Mouse (Mus musculus) adrenal gland, postnatal 10 days (tissue): ENCODE results near the gene Slc2a13. TPM values are rescaled to one million over a fixed set of nuclear protein-coding genes. Genes with fewer than 3 reads are reported as not detected.

ENCODE experiments used
- DNase-seq: peaks from one replicate; pipeline ENCODE4 v3.0.0; 2021; ENCODE audit warnings: mixed read lengths
- total RNA-seq, 2 experiments: library from RNA; stranded (reverse); gene quantifications; 2 replicates each; pipeline ENCODE4 v1.2.3; 2021

Slc2a13 gene
- total RNA-seq, 2 experiments from 2014 or later = 4.5 to 5.3 TPM

DNA sequence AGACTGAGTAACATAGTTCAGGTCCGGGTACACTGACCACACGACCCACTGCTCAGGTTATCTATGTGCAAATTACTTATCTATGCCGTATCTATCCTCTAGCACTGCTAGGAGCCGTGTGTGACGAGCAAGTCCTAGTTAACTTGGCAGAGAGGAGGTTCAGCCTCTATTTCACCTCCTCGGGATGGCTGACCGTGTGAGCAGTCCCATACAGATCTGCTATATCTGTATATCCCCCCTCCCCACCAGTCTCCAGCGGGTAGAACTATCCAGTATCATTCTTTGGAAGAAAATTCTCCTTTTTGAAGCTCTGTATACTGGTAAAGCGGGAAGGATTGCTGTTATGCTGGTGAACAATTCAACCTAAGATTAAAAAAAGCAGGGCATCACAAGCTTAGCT is 70.8 kb downstream of the Slc2a13 start:
- DNase-seq = no peak

DNA sequence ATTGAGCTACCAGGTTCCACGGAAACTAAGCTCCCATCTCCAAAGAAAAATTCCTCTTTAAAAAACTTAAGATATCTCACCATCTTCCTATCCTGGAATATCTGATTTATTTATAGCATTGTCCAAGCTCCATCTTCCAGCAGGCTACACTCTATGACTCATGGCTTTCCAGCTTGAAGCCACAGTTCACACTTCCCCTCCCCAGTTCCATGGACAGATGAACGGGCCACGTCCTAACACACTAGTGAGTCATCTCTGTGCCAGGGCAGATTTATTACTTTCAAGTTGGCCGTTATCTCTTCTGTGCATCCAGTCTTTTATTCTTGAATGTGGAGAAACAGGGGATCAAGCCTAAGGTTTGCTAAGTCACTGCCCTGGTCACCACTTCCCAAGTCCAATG is 78.0 kb downstream of the Slc2a13 start:
- DNase-seq = peak; percentile 48

DNA sequence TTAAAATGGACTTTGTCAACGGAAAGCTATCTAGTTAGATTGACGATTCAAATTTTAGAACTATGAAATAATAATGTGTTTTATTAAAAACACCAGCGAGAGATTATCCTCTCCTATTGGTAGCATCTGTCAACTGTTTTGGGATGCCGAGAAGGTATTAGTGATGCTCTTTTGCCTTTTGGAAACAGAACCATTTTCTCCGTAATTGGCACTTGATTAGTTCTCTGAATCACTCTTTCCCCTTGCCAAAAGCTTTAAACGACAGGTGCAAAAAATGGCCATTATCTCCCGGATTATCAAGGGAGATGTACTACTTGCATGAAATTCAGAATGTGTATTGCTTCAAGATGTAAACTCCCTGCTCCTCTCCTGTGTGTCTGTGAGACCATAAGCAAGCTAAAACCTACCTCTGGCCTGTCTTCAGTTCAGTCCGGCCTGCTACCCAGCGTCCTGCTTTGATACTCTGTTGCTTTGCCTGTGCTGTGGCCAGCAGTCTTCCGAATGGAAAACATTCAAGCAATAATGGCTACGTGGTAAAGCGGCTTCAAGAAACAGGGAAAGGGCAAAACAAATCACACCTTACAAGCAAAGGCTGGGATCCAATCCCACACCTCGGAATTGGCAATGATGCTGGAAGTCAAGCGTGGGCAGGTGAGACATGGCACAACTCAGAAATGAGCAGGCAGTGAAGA is 93.0 kb downstream of the Slc2a13 start:
- DNase-seq = no peak

DNA sequence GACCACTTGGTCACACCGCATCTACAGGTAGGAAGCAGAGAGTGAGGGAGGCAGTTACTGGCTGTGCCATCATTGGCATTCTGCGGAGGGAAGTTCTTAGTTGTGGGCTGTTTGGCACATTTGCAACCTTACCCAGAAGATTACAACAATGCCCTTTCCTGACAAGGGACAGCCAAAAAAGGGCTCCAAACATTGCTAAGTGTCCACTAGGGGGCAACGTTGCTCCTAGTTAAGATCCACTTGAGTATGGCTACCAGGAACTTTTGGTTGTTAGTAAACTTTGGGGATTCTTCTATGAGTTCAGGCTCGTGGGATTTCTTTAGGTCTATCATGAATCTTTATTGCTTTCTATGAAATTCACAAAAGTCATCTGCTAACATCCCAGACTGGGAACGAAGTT is 95.3 kb downstream of the Slc2a13 start:
- DNase-seq = peak; percentile 75

DNA sequence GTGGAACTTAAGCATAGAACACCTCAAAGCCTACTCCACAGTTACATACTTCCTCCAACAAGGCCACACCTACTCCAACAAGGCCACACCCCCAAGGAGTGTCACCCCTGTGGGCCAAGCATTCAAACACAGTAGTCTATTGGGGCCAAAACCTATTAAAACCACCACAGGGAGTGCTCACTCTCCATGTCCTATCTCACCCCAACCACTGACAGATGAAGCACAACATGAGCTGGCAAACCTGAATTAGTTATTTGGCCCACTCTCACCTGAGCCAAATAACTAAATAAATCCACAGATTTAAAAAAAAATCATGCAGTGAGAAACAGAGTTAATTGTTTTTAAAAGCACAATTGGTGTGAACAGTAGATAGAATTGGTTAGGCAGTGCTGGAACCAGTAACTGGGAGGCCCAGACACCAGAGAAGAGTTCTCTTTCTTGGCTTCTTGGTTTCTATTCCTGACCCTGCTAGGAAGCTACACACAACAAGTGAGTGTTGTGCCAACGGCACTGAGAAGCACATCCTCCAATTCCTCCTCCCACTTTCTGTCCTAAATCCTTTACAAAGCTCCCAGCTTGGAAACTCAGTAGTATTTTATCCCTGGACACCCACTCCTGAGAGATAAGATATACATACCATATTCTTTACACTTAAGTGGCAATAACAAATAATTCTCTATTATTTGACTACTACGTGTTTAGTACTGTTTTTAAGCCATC is 99.2 kb downstream of the Slc2a13 start:
- no peak for DNase-seq

DNA sequence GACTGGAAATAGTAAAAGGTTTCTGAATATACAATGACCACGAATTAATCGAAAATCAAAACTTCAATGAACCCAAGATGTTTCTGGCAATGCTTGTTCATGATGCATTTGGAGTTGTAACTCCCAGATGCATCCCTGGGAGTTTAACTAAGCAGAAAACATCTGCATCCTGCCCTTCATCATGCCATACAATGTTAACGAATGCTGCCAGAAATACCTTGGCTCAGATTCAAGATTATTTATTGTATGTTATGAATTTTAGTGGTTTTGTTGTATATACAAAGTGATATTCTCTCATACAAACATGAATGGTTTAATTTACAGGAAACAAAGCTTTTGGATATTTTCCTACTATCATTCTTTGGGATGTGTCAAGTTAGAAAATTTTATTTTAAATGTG is 107.7 kb downstream of the Slc2a13 start:
- DNase-seq = no peak

DNA sequence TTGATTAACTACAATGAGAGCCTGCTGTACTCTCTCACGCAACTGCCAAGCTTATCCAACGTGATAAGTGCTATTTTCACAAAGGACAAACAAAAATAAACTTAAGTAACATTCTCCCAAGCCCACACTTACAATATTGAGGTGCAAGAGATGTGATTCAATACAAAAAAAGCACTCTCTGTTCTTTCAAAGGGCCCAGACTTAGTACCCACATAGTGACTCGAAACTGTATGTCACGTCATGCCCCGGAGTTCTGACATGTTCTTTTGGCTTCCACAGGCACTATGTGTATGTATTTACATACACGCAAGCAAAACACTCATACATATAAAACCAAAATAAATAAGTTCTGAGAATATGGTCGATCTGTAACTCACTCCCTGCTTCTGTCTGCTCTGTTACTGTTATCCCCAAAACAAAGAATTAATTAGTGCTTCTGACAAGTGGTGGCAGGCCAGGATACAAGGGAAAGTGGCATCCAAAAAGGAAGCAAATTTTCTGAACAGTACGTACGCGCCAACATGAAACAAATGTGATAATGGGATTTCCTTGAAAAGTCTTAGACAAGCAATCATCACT is 109.1 kb downstream of the Slc2a13 start:
- no peak for DNase-seq

DNA sequence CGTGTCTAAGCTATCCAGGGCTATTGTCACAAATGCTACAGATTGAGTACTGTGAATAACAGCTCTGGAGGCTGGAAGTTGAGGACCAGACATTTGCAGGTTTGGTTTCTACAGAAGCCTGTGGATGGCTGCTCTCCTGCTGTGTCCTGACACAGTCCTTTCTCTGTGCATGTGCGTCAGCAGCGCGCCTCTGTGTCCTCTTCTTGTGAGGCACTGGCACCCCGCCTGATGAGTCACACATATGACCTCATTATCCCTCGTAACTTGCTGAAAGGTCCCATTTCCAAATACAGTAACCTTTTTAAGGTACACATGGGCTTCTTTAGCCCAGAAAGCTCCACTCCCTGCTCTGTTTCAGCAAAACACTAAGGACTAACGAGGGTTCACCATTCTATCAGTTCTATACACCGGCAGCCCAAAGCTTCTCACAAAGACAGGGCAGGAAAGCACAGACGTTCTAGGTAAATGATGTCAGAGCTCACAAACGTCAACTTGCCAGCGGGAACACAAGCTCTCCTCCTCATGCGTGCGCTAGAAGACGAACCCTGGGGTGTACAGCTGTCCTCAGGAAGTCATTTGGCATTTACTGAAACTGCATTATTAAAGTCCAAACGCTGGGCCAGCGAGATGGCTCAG is 109.9 kb downstream of the Slc2a13 start:
- DNase-seq = peak; percentile 69

DNA sequence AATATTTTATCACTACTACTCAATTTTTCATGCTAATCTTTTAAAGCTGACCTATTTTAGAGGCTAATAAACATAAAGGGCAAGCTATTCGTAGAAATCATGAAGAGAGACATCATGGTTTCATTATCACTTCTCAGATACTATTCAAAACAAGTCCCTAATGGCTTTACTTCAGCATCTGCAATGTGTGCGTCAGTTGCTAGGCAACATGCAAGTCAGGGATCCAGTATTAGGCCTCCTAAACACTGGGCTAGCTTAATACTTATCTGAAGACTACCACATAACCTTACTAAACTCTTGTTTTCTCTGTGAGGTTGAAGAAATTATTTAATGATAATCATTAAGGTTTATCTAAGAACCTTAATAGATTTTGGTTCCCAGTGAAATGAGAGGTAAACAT is 111.1 kb downstream of the Slc2a13 start:
- no peak for DNase-seq

DNA sequence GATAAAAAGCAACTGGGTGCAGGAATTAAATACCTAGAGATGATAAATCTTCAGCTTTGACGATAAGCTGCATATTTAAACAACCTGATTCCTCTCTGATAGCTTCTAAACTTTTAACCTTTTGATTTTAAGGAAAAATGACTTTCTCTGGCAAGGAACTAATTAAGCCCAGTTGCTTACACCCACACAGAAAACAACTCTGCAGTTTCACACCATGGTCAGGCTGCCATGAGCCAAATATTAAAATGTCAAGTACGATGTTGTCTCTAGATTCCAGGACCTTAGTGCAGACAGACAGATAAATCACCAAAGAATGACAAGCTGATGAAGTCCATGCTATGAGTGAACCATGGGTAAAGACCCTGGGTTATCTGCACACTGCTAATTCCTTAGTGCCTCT is 115.9 kb downstream of the Slc2a13 start:
- DNase-seq = no peak

DNA sequence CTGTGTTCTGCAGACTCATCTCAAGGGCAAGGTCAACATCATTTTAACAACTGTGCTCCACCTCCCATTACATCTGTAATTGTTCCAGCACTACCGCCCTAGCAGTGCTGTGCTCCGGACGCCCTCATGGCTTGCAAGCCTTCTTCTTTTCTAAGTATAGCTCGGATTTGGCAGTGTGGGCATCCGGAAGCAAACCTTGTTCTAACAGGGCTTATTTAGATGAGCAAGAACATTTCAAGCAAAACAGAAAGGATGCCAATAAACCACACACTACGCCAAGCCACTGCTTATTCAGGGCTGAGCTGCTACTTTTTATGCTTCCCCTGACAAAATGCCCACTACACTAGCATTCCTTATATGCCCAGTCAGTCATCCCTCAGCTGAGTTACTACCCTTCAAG is 127.7 kb downstream of the Slc2a13 start:
- DNase-seq = no peak

DNA sequence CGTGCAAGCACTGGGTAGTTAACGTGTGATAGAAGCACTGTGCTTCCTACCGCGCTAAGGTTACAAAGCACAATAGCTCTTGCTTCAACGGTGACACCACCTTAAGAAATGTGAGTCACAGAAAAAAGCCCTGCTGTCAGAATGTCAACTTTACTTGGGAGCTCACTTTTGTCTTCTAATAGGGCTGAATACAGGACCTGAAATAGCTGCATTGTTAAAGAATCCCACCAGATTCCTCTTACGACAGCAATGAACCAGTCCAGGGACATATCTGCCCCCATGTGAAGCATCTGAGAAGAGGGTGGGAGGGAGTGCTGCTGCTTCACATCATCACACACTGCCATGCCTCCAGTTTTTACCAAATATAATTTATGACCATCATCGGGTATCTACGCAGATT is 129.6 kb downstream of the Slc2a13 start:
- DNase-seq = no peak

DNA sequence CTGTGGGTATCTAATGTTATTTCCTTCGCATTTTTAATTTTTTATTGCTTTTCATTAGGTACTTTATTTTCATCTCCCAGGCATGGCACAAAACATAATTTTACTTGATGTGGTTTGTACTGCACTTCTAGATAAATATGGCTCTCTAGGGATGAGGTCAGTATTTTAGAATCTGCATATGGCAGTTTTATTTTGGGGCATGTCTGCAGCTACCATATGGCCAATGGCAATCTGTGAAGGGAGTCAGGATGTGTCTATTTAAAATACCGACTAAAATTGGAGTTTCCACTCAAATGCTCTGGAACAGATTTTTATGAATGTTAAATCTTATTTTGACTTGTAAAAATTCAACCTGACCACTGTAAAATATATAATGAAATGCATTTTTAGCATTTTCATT is 133.2 kb downstream of the Slc2a13 start:
- no peak for DNase-seq

DNA sequence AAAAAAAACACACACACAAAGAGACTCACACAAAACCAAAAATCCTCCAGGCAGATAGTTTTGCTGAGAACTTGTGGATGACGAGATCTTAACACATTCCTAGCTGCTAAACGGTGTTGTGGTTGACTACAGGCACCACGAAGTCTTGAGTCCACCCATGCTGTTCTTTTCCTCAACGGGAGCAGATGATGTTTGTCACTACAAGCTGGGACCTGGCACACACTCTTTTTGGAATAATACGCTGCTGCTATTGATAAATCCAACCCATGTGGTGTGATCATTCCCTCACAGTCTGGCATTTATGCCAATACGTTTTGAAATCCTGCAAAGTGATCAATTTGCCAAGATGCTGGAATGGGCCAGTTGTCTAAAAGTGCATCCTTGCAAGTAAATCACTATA is 147.6 kb downstream of the Slc2a13 start:
- DNase-seq = no peak

DNA sequence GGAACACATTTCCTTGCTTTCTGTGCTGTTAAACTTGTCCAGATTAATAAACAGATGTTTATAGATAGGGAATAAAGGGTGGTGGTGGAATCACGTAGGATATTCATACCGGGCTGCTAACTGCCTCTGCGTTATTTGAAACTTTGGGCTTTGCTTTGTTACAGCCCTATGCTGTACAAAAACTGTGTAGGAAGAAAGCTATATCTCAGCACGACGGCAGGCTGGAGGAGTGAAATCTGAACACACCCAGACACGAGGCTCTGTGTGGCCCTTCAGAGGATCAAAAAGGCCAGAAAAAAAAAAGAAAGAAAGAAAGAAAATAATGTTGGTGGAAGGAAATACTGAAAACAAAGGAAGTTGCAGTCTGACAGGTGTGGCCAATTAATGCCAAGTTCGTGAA is 166.1 kb downstream of the Slc2a13 start:
- no peak for DNase-seq

DNA sequence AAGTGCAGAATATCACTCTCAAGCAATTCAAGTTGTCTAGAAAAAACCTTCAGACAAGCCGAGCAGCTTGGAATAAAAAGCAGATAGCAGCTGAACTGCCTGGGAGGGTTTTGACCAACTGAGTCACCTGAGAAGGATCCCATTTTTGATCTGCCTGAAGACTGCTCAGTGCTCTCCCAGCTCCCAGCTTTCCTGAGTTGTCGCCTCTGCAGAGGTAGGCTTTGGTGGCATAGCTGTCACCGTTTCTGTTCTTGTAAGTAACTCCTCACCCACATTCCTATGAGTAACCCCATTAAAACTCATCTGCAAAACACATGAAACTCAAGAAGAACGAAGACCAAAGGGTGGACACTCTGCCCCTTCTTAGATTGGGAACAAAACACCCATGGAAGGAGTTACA is 177.9 kb downstream of the Slc2a13 start:
- no peak for DNase-seq

DNA sequence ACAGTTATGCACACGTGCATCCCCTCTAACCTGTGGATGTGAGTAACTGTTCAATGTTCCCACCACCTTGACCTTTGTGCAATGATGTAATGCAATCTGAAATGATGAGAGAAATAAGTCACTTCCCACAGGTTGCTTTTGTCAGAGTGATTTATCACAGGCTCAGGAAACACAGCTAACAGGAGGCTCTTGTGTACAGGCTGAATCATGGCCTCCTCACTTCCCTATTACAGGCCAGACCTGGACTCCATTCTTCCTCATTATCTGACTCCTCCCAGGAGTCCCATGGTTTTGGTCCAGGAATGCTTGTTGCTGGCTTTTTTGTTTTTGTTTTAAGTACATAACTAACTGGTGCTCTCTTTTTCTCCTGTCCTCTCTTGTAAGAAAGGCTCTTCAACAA is 189.4 kb downstream of the Slc2a13 start:
- no peak for DNase-seq

DNA sequence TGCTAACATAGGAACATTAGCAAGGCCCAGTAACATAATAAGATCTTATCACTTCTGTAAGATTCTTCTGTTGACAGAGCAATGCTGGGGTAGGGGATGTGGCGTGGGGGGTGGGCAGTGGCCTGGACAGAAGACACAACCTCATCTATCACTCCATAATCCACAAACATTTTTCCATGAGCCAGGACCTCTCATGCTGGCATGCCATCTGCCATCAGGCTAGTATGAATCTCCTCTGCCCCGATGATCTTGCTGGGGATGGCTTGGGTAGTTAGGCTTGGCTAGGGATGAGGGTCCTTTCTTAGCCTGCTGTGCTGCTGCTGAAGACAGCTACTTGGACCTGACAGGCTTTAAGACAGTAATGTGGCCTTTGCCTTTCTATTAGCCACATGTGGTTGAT is 190.5 kb downstream of the Slc2a13 start:
- no peak for DNase-seq

DNA sequence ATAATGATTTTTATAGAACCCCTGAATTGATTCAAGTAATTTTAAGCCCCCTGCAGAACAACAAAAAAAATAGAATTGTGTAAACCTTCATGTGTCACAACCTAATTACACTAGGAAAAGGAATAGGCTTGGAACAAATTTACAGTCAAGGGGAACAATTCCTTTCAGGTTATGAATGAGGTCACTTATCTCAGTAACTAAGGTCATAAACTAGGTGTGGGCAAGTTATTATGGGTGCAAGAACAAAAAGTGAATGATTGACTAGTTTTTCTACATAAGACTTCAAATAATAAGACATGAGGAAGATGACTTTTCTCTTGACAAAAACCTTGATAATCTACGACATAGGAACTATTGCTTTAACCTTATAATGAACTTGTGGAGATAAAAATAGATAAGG is 191.2 kb downstream of the Slc2a13 start:
- DNase-seq = no peak

DNA sequence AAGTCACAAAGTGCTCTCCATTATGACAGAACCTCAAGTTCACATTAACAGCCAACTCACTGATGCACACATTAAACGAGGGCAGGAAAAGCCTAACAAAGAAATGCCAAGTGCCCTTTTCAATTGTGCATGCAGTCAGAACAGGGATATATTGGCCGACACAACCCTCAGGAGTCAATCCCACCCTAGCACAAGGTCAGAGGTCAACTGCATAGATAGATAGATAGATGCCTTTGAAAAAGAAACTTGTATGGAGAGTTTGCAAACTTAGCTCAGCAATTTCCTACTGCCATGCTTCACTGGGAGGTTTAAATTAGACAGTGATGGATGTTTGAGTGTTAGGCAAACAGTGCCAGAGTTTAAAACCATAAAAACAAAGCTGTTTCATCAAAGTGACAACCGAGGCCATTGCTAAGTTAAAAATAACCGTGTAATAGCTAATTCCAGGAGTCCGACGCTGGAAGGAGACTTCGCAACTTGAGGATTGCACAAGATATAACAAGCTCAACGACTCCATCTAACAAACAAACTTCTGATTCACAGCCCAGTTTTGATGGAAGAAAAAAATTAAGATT is 194.2 kb downstream of the Slc2a13 start:
- DNase-seq = peak; percentile 25

DNA sequence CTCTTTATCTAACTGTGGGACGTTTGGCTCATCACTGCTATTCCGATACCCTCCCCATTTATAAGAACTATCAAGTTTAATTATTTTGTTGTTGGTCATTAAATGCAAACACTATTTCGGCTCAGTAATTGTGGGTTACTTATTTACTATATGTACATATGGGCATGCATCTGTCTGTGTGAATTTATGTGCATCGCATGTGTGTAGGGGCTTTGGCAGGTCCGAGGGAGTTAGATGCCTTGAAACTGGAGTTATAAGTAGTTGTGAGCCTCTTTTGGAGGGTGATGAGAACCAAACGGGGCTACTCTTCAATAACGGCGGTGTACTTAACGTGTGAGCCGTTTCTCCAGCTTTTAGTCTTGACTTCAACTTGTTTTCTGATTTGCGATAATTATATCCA is 195.5 kb downstream of the Slc2a13 start:
- DNase-seq = no peak

DNA sequence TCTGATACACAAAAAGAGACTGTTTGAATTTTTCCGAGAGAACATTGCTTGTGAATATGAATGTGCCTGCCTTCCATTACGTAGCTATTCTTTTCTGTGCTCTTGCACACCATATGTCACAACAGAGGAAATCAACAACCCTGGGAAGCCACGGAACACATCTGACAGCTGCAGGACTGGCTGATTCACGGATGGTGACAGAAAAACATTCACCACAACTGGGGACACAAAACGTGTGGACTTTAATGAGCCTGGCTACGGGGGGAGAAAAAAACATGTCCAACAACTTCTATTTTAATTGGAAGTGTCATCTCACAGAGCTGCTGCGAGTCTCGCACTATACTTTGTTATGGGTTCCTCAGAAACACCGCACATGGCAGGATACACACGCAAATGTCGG is 196.0 kb downstream of the Slc2a13 start:
- DNase-seq = no peak

DNA sequence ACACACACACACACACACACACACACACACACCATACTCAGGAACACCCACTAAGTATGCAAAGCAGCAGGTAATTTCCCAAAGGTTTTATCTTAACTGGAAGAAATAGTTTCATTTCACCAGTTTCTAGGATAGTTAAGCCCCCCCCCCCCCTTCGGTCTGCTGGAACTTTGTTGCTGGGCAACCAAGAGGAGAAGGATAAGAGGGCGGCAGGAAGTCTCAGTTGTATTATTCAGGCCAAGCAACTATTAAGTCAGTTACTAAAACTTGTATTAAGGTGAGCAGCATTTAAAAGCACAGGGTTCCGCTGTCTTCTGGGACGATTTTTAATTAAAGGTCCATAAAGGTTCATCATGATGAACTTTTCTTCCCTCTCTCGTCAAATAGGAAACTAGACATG is 198.6 kb downstream of the Slc2a13 start:
- DNase-seq = no peak
